Mouse (Mus musculus) activated CD4-positive, CD25-positive, alpha-beta regulatory T cell, adult 4 months (primary cell): Measurements from ENCODE around the gene Faah. TPM values are rescaled to one million over a fixed set of nuclear protein-coding genes. Genes with fewer than 3 reads are reported as not detected.

Experiments used
- ATAC-seq: one replicate; pipeline ENCODE4 v1.8.0; 2017
- polyA plus RNA-seq, 2 experiments: library from polyadenylated mRNA; unstranded; fragments of 100-300 nt; shearing (Covaris generic); gene quantifications; one replicate each; pipeline ENCODE4 v1.2.1; 2017

Faah gene
- polyA plus RNA-seq, 2 experiments from 2014 or later, result 35.9 to 43.4 TPM

- ATAC-seq, result no peak
Observed at GRCm38 (mm10) chr4:115996729-115997128, 21.0 kb downstream of the Faah start.

GRCm38 (mm10) chr4:115995376-115995730 is 22.4 kb downstream of the Faah start:
- ATAC-seq, result no peak

GRCm38 (mm10) chr4:115994662-115995375 is 22.9 kb downstream of the Faah start:
- no peak for ATAC-seq

GRCm38 (mm10) chr4:115989382-115989781 is 28.3 kb downstream of the Faah start:
- ATAC-seq, result no peak

GRCm38 (mm10) chr4:115987858-115988530 is 29.7 kb downstream of the Faah start:
- no peak for ATAC-seq

GRCm38 (mm10) chr4:115987436-115987835 is 30.3 kb downstream of the Faah start:
- ATAC-seq, result no peak

- ATAC-seq, result no peak
Observed at GRCm38 (mm10) chr4:115984967-115985366, 32.8 kb downstream of the Faah start.

- ATAC-seq, result peak; percentile 60
Observed at GRCm38 (mm10) chr4:115984111-115984510, 33.6 kb downstream of the Faah start.

GRCm38 (mm10) chr4:115980676-115981075 is 37.0 kb downstream of the Faah start:
- ATAC-seq, result peak; percentile 65

- ATAC-seq, result no peak
Observed at GRCm38 (mm10) chr4:115979437-115979836, 38.3 kb downstream of the Faah start.

GRCm38 (mm10) chr4:115978911-115979310 is 38.8 kb downstream of the Faah start:
- no peak for ATAC-seq

GRCm38 (mm10) chr4:115972543-115972942 is 45.2 kb downstream of the Faah start:
- ATAC-seq, result no peak

- ATAC-seq, result no peak
Observed at GRCm38 (mm10) chr4:115964446-115964845, 53.3 kb downstream of the Faah start.

GRCm38 (mm10) chr4:115963751-115964150 is 54.0 kb downstream of the Faah start:
- no peak for ATAC-seq

GRCm38 (mm10) chr4:115962671-115963412 is 54.9 kb downstream of the Faah start:
- peak; percentile 43 for ATAC-seq

- no peak for ATAC-seq
Observed at GRCm38 (mm10) chr4:115961991-115962390, 55.7 kb downstream of the Faah start.

GRCm38 (mm10) chr4:115959546-115959945 is 58.2 kb downstream of the Faah start:
- ATAC-seq, result no peak

- ATAC-seq, result no peak
Observed at GRCm38 (mm10) chr4:115955494-115955775, 62.3 kb downstream of the Faah start.

GRCm38 (mm10) chr4:115954656-115955493 is 62.9 kb downstream of the Faah start:
- no peak for ATAC-seq

GRCm38 (mm10) chr4:115953559-115953958 is 64.2 kb downstream of the Faah start:
- no peak for ATAC-seq

- peak; percentile 57 for ATAC-seq
Observed at GRCm38 (mm10) chr4:115952758-115953157, 65.0 kb downstream of the Faah start.

- no peak for ATAC-seq
Observed at GRCm38 (mm10) chr4:115943669-115944314, 73.9 kb downstream of the Faah start.
